Mouse (Mus musculus): Measurements from ENCODE around the gene Pkd1l1. TPM values are rescaled to one million over a fixed set of nuclear protein-coding genes. Genes with fewer than 3 reads are reported as not detected.

The Pkd1l1 gene
- polyA plus RNA-seq, 1 experiment from 2014 or later: 0.11 TPM

DNA sequence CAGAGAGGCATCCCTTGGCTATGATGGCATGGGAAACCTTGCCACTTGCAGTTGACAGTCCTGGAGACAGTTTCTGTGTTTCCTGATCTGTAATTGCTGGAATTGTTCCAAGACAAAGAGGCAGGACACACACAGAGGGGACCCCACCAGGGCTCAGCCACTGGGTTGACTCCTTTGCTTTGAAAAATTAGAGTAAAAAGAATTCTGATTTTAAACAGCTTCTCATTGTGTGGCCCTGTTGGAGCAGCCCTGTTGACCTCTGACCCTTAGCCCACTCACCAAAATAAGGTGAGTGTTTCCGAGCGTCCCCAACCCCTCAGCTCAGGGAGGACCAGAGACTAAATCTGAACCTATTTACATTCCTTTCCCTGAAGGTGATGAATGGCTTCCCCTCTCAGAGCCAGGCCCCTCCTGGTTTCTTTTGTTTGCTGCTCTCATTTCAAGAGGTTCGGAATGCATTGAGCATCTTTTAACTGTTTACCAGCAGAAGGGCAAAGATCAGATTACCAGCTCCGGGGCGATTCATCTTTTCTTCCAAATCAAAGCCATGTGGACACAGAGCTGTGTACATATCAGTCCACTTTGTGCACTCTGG lies 161.5 kb downstream of the Pkd1l1 start:
- Histone ChIP-seq H3K27ac (no peak overlapping the region), H3K9ac (no peak overlapping the region), H3K4me2 (replicated peaks) (no peak overlapping the region), H3K4me3 (no peak overlapping the region), H3K4me1 (peaks cover 22% of the 10 kb centered on the region), H3K27me3 (no peaks in the 10 kb centered on the region), H3K9me3 (no peaks in the 10 kb centered on the region), H3K36me3 (no peaks in the 10 kb centered on the region)
- ATAC-seq (ENCODE audit: low FRiP score, low read depth): no peak
- 22% methylated on average over 5 of the region's 5 CpGs for WGBS

DNA sequence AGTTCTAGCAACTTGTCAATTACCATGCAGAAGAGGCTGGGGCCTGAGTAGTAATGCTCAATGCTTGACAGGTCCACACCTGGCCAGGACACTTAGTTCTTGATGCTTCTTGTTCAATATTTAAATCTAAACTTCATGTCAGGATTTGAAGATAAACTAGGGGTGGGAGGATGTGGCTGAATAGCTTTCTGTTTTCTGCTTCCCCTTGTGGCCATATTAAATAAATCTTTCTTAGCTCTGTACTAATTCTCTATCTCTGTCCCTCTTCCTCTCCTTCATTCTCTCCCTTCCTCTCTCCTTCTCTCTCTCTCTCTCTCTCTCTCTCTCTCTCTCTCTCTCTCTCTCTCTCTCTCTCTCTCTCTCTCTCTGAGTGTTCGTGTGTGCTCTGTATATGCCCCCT lies 163.4 kb downstream of the Pkd1l1 start:
- H3K27me3 ChIP-seq: no peaks in the 10 kb centered on the region
- no peak overlapping the region for H3K27ac ChIP-seq
- H3K4me3 ChIP-seq: no peak overlapping the region
- WGBS: 93% methylated on average over 1 of the region's 1 CpGs
- no peaks in the 10 kb centered on the region for H3K36me3 ChIP-seq
- peaks cover 15% of the 10 kb centered on the region for H3K4me1 ChIP-seq
- no peak overlapping the region for H3K9ac ChIP-seq
- no peaks in the 10 kb centered on the region for H3K9me3 ChIP-seq
- no peak for ATAC-seq (ENCODE audit: low FRiP score, low read depth)
- H3K4me2 ChIP-seq (replicated peaks): no peak overlapping the region

DNA sequence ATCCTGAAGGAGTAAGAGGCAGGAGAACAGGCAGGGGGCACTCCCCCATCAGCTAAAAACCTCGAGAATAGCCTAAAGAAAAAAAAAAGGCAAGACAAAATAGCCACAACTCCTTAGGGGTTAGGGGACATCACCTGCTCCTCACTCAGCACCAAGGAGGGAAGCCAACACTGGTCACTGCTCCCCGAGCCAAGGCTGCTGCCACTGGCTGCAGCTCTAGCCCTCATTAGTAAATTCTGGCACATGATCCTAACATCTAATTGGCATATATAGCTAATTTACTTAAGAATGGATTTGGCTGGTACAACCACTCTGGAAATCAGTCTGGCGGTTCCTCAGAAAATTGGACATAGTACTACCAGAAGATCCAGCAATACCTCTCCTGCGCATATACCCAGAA lies 166.1 kb downstream of the Pkd1l1 start:
- WGBS: 74% methylated on average over 4 of the region's 4 CpGs

DNA sequence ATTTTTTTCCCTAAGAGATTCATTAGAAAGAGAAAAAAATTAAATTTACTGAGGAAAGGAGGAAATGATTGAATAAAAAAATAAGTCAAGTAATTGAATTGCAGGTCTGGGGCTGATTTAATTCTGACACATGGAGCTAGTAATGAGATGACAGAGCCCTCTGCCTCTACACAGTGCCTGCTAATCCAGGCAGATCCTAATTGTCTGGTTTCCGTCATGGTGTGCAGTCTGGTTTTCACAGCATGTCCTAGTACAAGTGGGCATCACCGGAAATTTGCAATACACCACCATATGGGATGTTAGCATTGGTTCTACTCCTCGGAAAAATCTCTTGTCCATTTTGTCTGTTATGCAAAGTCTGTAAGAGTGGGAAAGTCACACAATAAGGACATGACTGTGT lies 168.9 kb downstream of the Pkd1l1 start:
- no peak overlapping the region for H3K27ac ChIP-seq
- WGBS: 63% methylated on average over 3 of the region's 3 CpGs
- H3K4me2 ChIP-seq (replicated peaks): no peak overlapping the region
- no peaks in the 10 kb centered on the region for H3K9me3 ChIP-seq
- H3K27me3 ChIP-seq: no peaks in the 10 kb centered on the region
- H3K4me3 ChIP-seq: no peak overlapping the region
- no peak overlapping the region for H3K9ac ChIP-seq
- ATAC-seq (ENCODE audit: low FRiP score, low read depth): no peak
- H3K4me1 ChIP-seq: no peaks in the 10 kb centered on the region
- H3K36me3 ChIP-seq: no peaks in the 10 kb centered on the region

More for the DNA sequence above, 166.1 kb downstream of the Pkd1l1 start:
- no peaks in the 10 kb centered on the region for H3K36me3 ChIP-seq
- no peaks in the 10 kb centered on the region for H3K27me3 ChIP-seq
- no peak for ATAC-seq (ENCODE audit: low FRiP score, low read depth)
- peaks cover 5% of the 10 kb centered on the region for H3K4me1 ChIP-seq
- H3K4me2 ChIP-seq (replicated peaks): no peak overlapping the region
- H3K9me3 ChIP-seq: no peaks in the 10 kb centered on the region
- no peak overlapping the region for H3K27ac ChIP-seq
- H3K9ac ChIP-seq: no peak overlapping the region
- no peak overlapping the region for H3K4me3 ChIP-seq

DNA sequence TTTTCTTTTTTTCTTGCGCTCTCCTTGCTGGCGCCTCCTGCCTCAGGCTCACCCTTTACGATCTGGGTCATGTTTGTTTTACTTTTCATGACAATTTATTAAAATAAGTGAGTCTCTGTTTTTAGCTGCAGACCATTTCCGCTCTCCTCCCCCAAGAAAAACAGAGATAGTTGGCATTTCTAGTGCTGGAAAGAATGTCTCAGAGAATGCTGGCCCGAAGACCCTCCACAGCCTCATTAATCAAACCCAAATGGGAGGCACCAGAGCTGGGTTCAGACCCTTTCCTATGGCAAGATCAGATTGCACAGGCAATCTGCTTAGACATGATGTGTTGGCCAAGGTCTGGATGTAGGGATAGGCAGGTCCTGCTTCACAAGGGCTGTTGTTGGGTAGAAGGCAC lies 175.6 kb downstream of the Pkd1l1 start:
- Histone ChIP-seq H3K27me3 (no peaks in the 10 kb centered on the region), H3K4me1 (peaks cover 31% of the 10 kb centered on the region)
- no peak for ATAC-seq (ENCODE audit: low FRiP score, low read depth)

DNA sequence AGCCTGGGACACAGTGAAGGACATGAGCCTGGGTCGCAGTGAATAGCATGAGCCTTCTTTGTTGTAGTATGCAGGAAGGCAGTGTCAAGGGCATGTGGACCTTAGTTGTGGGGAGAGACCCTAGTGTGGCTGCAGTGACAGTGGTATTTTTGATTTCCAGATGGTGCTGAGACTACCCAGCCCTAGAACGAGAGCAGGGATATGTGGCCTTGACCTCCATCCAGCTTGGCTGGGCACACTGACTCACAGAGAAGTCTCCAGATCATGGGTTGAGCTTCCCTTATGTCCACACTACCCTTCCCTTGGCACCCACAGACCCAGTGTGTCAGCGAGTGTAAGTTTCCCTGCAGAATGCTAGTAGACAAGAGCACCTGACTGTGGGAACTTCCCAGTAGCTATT lies 178.0 kb downstream of the Pkd1l1 start:
- Histone ChIP-seq H3K9ac (no peak overlapping the region), H3K4me3 (no peak overlapping the region), H3K9me3 (no peaks in the 10 kb centered on the region), H3K4me1 (peaks cover 53% of the 10 kb centered on the region), H3K36me3 (no peaks in the 10 kb centered on the region), H3K27me3 (no peaks in the 10 kb centered on the region), H3K4me2 (replicated peaks) (no peak overlapping the region), H3K27ac (no peak overlapping the region)
- ATAC-seq (ENCODE audit: low FRiP score, low read depth): no peak
- 97% methylated on average over 3 of the region's 3 CpGs for WGBS

More for the DNA sequence above, 175.6 kb downstream of the Pkd1l1 start:
- Histone ChIP-seq H3K27ac (0 out of 2 replicates have a peak overlapping the region, but pooled peaks have one; percentile 15), H3K4me2 (replicated peaks) (no peak overlapping the region), H3K9ac (no peak overlapping the region), H3K9me3 (no peaks in the 10 kb centered on the region), H3K36me3 (no peaks in the 10 kb centered on the region), H3K4me3 (no peak overlapping the region)
- 35% methylated on average over 5 of the region's 5 CpGs for WGBS

DNA sequence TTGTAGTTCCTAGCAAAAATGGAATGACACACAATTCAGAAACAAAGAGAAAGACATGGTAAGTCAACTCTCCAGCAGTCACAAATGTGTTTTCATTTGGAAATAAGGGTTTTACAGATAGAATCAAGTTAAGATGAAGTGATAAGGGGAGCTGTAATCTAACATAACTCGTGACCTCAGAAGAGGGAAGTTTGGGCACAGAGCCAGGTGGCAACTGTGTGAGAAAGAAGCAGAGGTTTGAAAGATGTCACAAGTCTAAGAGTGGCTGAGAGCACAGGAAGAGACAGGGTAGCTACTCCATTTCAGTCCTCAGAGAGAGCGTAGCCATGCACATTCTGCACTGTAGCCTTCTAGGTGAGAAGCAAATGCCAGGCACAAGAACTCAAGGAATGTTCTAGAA lies 180.9 kb downstream of the Pkd1l1 start:
- Histone ChIP-seq H3K27ac (no peak overlapping the region), H3K27me3 (no peaks in the 10 kb centered on the region), H3K4me1 (peaks cover 61% of the 10 kb centered on the region), H3K4me2 (replicated peaks) (no peak overlapping the region), H3K4me3 (no peak overlapping the region), H3K9me3 (no peaks in the 10 kb centered on the region), H3K9ac (no peak overlapping the region), H3K36me3 (no peaks in the 10 kb centered on the region)
- WGBS: 73% methylated on average over 2 of the region's 2 CpGs
- ATAC-seq (ENCODE audit: low FRiP score, low read depth): no peak

DNA sequence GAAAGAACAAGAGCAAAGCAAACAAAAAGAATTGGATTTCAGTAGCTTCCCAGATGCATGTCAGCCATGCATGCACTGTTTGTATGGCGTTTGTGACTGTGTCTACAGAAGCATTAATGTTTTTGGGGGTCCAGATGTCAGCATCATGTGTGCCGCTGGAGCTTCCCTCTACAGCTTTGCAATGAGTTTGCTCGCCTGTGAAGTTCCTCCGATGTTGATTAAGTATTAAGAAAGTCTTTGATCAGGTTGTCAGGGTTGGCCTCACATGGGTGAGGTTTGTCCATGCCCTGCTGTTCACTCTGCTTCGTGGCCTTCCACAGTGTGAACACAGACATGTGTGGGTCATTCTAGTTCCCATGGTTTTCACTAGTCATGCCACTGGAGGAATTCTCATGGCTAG lies 183.9 kb downstream of the Pkd1l1 start:
- no peaks in the 10 kb centered on the region for H3K36me3 ChIP-seq
- H3K4me3 ChIP-seq: no peak overlapping the region
- H3K27ac ChIP-seq: peak overlapping the region; percentile 66
- no peak overlapping the region for H3K4me2 ChIP-seq (replicated peaks)
- no peak overlapping the region for H3K9ac ChIP-seq
- H3K27me3 ChIP-seq: no peaks in the 10 kb centered on the region
- no peak for ATAC-seq (ENCODE audit: low FRiP score, low read depth)
- H3K4me1 ChIP-seq: peaks cover 56% of the 10 kb centered on the region
- H3K9me3 ChIP-seq: no peaks in the 10 kb centered on the region
- 70% methylated on average over 5 of the region's 5 CpGs for WGBS

DNA sequence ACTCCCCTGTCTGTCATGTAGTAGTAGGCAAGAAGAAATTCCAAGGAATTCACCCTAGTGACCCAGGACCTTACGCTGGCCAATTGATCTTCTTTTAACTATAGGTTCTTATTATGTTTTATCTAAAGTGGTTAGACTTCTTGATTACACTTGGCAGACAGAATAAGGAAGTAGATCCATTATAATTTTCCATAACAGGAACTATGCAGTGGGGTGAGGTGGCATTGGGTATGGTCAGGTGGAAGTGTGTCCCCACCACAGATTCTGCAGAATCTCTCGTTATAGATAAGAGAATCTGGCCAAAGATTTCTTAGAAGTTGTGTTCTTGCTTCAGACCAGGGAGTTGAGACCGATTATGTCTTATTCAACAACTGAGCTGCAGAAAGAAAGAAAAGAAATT lies 185.5 kb downstream of the Pkd1l1 start:
- no peak overlapping the region for H3K4me3 ChIP-seq
- H3K36me3 ChIP-seq: no peaks in the 10 kb centered on the region
- 91% methylated on average over 3 of the region's 3 CpGs for WGBS
- H3K27me3 ChIP-seq: no peaks in the 10 kb centered on the region
- H3K4me1 ChIP-seq: peaks cover 50% of the 10 kb centered on the region
- no peak overlapping the region for H3K9ac ChIP-seq
- ATAC-seq (ENCODE audit: low FRiP score, low read depth): no peak
- no peaks in the 10 kb centered on the region for H3K9me3 ChIP-seq
- no peak overlapping the region for H3K4me2 ChIP-seq (replicated peaks)
- no peak overlapping the region for H3K27ac ChIP-seq

DNA sequence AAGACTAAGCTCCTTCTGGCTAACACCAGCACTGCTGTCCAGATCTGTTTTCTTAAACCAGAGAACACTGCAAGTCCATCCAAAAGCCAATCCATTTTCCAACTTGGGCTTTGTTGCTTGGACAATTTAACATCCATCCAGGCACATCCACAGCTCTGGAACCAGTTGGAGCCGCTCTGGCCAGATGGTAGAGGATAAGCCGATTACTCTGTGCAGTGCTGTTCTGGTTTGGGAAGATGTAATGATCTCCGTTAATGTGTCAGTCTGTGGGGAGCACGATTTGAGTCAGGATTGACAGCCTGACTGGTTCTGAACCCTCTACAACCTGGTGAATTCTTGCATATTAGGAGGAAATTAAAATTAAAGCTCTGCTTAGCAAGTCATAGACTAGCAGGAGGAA lies 188.7 kb downstream of the Pkd1l1 start:
- no peak overlapping the region for H3K27ac ChIP-seq
- ATAC-seq (ENCODE audit: low FRiP score, low read depth): no peak
- no peaks in the 10 kb centered on the region for H3K27me3 ChIP-seq
- H3K4me3 ChIP-seq: no peak overlapping the region
- 34% methylated on average over 4 of the region's 4 CpGs for WGBS
- H3K4me1 ChIP-seq: peaks cover 47% of the 10 kb centered on the region
- H3K4me2 ChIP-seq (replicated peaks): no peak overlapping the region
- H3K9ac ChIP-seq: no peak overlapping the region
- no peaks in the 10 kb centered on the region for H3K9me3 ChIP-seq
- H3K36me3 ChIP-seq: no peaks in the 10 kb centered on the region

DNA sequence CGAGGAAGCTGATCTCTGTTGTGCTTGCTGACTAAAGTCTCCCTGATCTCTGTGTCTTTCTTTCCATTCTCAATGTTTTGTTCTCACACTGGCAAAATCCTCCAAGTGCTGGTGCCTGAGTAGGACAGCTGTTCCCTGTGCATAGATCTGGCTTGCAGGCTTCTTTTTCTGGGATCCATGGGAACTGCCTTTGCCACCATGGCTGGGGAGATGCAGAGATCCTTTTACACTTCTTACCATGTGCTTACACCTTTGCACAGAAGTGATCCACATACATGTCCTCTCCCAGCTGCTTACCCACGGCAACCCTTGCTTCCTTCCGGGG lies 191.0 kb downstream of the Pkd1l1 start:
- Histone ChIP-seq H3K36me3 (no peaks in the 10 kb centered on the region), H3K27ac (peak overlapping the region; percentile 72; the same call in 1 of the 2 replicates), H3K4me3 (no peak overlapping the region), H3K9me3 (no peaks in the 10 kb centered on the region), H3K9ac (no peak overlapping the region), H3K4me2 (replicated peaks) (no peak overlapping the region), H3K27me3 (no peaks in the 10 kb centered on the region), H3K4me1 (peaks cover 38% of the 10 kb centered on the region)
- ATAC-seq (ENCODE audit: low FRiP score, low read depth): no peak
- 67% methylated on average over 3 of the region's 3 CpGs for WGBS

DNA sequence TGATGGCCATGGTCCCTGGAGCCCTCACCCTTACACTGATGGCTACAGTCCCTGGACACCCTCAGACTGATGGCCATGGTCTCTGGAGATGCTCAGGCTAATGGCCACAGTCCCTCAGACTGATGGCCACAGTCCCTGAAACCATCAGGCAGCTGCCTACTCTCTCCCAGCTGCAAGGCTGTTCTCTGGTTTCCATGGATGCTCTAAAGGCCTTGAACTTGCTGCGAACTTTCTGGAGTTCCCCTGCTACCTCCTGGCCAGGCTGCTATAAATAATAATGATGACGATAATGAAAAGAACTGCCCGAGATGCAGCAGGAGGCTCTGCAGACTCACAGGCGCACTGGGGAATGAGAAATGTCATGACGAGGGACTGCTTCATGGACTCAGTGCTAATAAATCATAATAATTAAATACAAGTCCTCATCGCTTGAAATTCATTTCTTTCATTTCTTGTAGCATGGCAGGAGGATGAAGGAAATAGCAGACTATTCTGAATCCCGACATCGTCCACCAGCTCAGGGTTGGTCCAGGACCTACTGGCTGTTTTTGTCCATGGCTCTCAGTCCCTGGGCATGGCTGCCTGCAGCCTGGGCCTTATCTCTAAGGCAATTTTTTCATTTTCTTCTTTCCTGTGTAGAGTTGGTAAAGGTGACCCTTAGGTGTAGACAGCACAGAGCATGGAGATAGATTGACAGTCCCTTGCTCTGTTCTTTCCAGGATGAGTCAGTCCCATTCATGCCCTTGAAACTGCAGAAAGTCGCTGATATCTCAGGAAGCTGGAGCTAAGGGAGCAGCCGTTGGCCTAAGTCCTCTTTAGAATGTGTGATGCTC lies 191.5 kb downstream of the Pkd1l1 start:
- no peak overlapping the region for H3K9ac ChIP-seq
- 0 out of 2 replicates have a peak overlapping the region, but pooled peaks have one; percentile 11 for H3K4me2 ChIP-seq (replicated peaks)
- peak overlapping the region; percentile 72 for H3K27ac ChIP-seq
- peaks cover 38% of the 10 kb centered on the region for H3K4me1 ChIP-seq
- WGBS: 43% methylated on average over 10 of the region's 10 CpGs
- no peaks in the 10 kb centered on the region for H3K36me3 ChIP-seq
- H3K4me3 ChIP-seq: no peak overlapping the region
- H3K9me3 ChIP-seq: no peaks in the 10 kb centered on the region
- ATAC-seq (ENCODE audit: low FRiP score, low read depth): peak; percentile 68
- no peaks in the 10 kb centered on the region for H3K27me3 ChIP-seq
